Mouse (Mus musculus) ES-E14 (cell line): ENCODE data around the gene Dpy19l3.

ENCODE experiments used
- CHD2 ChIP-seq: IDR thresholded peaks from 2 replicates; pipeline ENCODE4 v1.6.1; 2014; ENCODE audit warnings: mild to moderate bottlenecking, low read depth, low read length, inconsistent platforms
- HCFC1 ChIP-seq: IDR thresholded peaks from 2 replicates; pipeline ENCODE4 v1.6.1; 2012; ENCODE audit warnings: low read length, inconsistent platforms, borderline replicate concordance; ENCODE audit not compliant: insufficient read depth
- MAFK ChIP-seq: IDR thresholded peaks from 2 replicates; pipeline ENCODE4 v1.6.1; 2014; ENCODE audit warnings: mild to moderate bottlenecking, low read depth, low read length, inconsistent platforms; ENCODE audit not compliant: insufficient read depth
- ZC3H11A ChIP-seq: IDR thresholded peaks from 2 replicates; pipeline ENCODE4 v1.6.1; 2012; ENCODE audit warnings: low read depth, mild to moderate bottlenecking, inconsistent platforms, low read length, borderline replicate concordance
- ZNF384 ChIP-seq: IDR thresholded peaks from 2 replicates; pipeline ENCODE4 v1.6.1; 2012; ENCODE audit warnings: low read depth, low read length, inconsistent platforms

- TF ChIP-seq CHD2 (no peak), MAFK (no peak), HCFC1 (no peak), ZC3H11A (no peak), ZNF384 (no peak)
Measured at GRCm38 (mm10) chr7:35741858-35742257, 12.4 kb downstream of the Dpy19l3 start.
